Mouse (Mus musculus): ENCODE data around the gene Polr2j. TPM values are rescaled to one million over a fixed set of nuclear protein-coding genes. Genes with fewer than 3 reads are reported as not detected.
"Not testable (repeated sequence)": the region's sequence is repeated elsewhere in the genome, so short reads cannot be mapped to it uniquely, and the experiment has no call there.

The Polr2j gene
- total RNA-seq, 2 experiments from 2014 or later, result 70.8 to 72.8 TPM

DNA sequence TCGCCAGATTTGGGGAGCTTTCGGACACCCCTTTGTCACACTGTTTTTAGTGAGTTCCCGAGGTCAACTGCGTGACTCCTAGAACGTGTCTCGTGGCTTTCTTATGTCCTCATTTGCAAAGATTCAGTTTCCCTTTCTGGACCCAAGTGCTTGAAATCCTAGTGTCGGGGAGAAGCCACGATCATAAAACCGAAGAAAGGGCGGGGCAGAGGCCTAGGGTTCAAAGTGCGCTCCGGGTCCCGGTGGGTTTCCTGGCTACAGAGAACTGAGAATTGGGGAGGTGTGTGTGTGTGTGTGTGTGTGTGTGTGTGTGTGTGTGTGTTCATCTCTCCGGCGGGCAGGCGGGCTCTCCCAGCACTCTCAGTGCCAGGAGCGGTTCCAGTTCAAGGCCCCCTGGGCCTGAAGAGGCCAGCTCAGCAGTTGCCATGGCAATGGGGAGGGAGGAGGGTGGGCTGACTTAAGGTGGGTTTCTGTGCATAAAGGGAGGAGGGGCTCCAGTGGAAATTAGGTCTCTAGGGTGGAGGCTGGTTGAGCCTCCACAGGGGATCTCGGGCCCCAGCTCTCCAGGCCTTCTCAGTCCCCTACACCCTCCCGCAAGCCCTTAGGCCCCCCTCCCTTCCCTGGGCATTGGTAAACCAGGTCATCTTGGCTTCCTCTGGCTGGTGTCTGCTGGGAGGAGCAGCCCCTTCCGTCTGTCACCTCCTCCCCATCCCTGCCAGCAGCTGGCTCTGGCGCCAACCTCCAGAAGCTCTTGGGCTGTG lies 31.4 kb upstream of the Polr2j start:
- intact Hi-C loops (cut with DNase I), result no loop called here
- no peak overlapping the region; the same call in 1 of the 2 replicates for H3K4me3 ChIP-seq

DNA sequence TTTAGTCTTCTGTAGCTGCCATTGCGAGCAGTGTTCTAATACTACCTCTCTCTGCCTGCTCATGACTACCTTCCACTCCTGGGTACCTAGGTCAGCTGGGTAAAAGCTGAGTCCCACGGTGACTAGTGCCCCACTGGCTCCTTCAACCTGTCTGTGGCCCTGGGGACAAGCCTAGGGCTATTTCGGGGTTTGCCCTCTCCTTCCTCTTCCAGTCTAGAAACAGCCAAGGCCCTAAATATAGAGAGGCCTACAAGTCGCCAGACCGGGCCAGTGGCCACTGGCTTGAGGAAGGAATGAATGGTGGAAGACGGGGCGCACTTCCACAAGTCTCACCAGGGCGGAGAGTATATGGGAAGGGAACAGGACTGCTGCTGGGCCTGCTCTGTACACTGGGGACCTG lies 30.1 kb upstream of the Polr2j start:
- no peak for DNase-seq (ENCODE audit: extremely low spot score in 1 of 2, low spot score in 2 of 2)
- TF ChIP-seq CTCF (IDR thresholded peaks at IDR 0.05), result no peak
- intact Hi-C loops (cut with DNase I), result no loop called here

More for the DNA sequence above, 31.4 kb upstream of the Polr2j start:
- DNase-seq (ENCODE audit: extremely low spot score in 1 of 2, low spot score in 2 of 2), result no peak
- no peak overlapping the region for H3K27ac ChIP-seq
- TF ChIP-seq CTCF (IDR thresholded peaks at IDR 0.05), result no peak

DNA sequence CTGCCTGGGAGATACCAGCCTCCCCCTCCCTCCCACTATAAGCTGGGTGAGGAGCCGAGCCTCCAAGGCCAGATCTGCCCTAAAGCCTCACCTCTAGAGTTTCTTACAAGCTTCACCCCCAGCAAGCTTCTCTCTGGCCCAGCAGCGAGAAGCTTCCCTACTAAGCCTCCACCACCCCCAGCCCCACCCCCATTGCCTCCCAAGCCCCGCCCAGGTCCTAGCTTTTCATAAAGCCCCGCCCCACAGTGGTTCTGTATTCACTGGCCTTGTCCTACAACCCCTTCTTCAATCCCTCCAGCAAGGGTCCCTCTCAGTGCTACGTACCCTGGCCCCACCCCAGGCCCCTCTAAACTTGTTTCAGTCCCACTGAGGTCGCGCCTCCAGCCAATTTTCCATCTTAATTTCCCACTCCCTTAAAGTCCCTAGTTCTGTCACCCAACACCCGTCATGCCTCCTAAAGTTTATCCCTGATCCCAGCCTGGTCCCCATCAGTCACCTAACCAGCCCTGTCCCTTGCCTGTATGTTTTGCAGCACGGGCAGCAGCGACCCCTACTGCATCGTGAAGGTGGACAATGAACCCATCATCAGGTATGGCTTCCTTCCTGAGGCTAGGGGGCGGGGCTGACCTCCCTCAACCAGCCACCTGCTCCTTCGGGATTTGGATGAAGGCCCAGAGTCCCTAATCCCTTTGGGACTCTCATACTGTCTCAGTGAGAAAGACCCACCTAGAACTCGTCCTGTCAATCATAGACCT lies 27.4 kb upstream of the Polr2j start:
- intact Hi-C loops (cut with DNase I), result no loop called here
- no peak overlapping the region for H3K4me3 ChIP-seq
- no peak for DNase-seq (ENCODE audit: extremely low spot score in 1 of 2, low spot score in 2 of 2)

More for the DNA sequence above, 30.1 kb upstream of the Polr2j start:
- no peak overlapping the region for H3K27ac ChIP-seq
- no peak overlapping the region for H3K4me3 ChIP-seq

DNA sequence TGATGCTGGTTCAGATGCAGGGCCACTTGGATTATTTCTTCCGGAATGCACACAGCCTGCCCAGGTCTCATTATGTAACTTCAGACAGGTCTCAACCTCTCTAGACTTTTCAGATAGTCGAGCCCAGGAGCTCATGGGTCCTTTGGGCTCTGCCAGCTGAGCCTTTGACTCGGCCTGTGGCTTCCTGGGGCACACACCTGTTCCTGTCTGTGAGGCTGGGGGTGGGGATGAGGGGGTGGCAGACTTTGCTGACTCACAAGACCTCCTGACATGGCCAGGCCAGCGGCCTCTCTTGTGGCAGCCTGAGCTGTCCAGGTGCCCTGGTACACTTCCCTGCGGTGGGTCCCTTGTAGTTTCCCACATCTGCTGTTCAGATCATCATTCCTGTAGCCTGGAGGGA lies 24.5 kb upstream of the Polr2j start:
- no peak for DNase-seq (ENCODE audit: extremely low spot score in 1 of 2, low spot score in 2 of 2)
- H3K27ac ChIP-seq, result no peak overlapping the region
- no peak for TF ChIP-seq CTCF (IDR thresholded peaks at IDR 0.05)
- intact Hi-C loops (cut with DNase I), result no loop called here
- H3K4me3 ChIP-seq, result no peak overlapping the region

More for the DNA sequence above, 27.4 kb upstream of the Polr2j start:
- no peak; the same call in 1 of the 2 replicates for TF ChIP-seq CTCF (IDR thresholded peaks at IDR 0.05)
- no peak overlapping the region for H3K27ac ChIP-seq

DNA sequence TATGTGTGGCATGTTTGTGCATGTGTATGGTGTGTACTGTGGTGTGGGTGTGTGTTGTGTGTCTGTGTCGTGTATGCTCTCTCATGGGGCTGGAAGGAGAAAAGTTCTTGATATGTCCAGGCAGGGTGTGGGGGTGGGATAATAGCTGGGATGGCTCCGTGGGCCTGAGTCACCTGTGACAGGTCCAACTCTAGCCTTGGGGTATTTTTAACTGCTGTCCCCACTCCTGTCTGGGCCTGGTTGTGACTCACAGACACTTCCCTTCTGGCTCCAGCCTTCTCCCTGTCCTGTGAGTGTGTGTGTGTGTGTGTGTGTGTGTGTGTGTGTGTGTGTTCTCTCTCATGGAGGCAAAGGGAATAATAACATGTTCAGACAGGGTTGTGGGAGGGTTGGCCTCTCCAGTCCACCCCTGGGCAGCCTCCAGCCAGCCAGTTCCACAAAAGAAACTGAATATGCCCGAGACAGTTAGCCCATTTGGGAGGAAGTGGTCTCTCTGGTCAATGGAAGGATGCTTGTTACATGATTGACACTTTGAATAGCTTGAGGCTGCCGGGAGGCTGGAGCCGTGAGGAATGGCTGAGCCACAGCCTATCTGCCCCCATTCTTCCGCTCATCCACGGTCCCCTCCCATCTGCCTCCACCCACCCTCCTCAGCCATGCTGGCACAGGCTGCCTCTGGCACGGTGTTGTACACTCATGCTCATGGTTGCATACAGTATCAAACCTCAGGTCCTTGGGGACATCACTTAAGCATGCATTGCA lies 22.0 kb upstream of the Polr2j start:
- DNase-seq (ENCODE audit: extremely low spot score in 1 of 2, low spot score in 2 of 2), result peak in 1 of 2 experiments; percentile 43
- no peak for TF ChIP-seq CTCF (IDR thresholded peaks at IDR 0.05)
- no peak overlapping the region for H3K27ac ChIP-seq
- intact Hi-C loops (cut with DNase I), result no loop called here
- H3K4me3 ChIP-seq, result no peak overlapping the region

DNA sequence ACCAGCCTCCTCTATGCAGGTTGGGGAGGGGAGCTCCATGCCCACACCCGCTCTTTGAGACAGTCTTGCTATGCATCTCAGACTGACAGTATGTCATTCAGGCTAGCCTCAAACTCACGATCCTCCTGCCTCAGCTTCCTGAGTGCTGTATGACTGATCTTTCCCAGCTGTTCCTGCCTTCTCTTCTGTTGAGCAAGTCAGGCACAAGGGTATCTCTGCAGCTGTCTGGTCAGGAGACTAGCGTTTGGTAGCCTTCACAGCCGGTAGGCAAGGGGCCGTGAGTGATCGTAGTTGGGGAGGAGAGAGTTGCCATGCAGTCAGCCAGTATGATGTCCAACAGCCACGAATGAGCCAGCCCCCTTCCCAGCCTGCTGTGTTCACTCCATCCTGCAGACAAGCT lies 21.3 kb upstream of the Polr2j start:
- DNase-seq (ENCODE audit: extremely low spot score in 1 of 2, low spot score in 2 of 2), result no peak
- Histone ChIP-seq H3K27ac (no peak overlapping the region), H3K4me3 (no peak overlapping the region)
- TF ChIP-seq CTCF (IDR thresholded peaks at IDR 0.05), result no peak
- intact Hi-C loops (cut with DNase I), result no loop called here

DNA sequence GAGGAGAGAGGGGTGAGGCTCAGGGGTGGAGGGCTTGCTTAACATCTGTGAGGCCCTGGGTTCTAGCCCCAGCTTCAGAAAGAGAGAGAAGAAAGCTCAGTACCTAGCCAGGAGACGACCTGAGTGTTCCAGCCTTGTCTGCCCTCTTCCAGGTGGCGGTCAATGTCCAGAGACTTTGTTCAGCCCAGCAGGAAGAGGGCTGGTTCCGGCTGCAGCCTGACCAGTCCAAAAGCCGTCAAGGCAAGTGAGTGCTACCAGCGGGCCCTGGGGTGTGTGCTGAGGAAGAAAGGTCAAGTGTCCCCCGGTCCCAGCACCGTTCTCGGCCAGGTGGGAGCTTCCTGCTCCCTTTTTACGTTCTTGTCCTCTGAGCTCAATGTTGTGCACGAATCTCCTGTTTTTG lies 17.9 kb upstream of the Polr2j start:
- no peak for TF ChIP-seq CTCF (IDR thresholded peaks at IDR 0.05)
- intact Hi-C loops (cut with DNase I), result no loop called here
- Histone ChIP-seq H3K27ac (no peak overlapping the region), H3K4me3 (no peak overlapping the region)
- no peak for DNase-seq (ENCODE audit: extremely low spot score in 1 of 2, low spot score in 2 of 2)

DNA sequence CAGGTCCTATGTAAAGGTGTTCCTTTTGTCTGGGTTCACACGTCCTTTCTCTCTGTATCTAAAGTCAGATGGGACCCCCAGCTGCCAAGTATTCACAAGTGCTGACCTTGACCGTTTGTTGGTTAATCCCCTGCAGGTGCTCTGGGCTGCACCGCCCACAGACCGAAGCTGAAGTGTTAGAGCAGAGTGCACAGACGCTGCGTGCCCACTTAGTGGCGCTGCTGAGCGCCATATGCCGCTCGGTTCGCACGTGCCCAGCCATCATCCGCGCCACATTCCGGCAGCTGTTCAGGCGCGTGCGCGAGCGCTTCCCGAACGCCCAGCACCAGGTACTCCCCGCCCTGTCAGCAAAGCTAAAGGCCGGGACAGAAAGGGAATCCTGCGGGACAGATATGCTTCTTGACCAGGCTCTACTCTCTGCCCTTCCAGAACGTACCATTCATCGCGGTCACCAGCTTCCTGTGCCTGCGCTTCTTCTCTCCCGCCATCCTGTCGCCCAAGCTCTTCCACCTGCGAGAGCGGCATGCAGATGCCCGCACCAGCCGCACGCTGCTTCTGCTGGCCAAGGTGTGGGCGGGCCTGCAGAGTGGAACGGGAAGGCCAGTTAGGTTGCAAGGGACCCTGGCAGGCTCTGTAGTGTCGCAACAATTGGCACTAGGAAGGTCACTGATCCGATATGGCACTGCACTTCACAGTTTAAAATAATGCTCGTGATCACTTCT lies 14.2 kb upstream of the Polr2j start:
- intact Hi-C loops (cut with DNase I), result no loop called here
- peak; percentile 74 to 78 for DNase-seq (ENCODE audit: extremely low spot score in 1 of 2, low spot score in 2 of 2)
- peak overlapping the region; percentile 18; the same call in 1 of the 2 replicates for H3K27ac ChIP-seq
- H3K4me3 ChIP-seq, result peak overlapping the region; percentile 34
- peak; percentile 92 for TF ChIP-seq CTCF (IDR thresholded peaks at IDR 0.05)

DNA sequence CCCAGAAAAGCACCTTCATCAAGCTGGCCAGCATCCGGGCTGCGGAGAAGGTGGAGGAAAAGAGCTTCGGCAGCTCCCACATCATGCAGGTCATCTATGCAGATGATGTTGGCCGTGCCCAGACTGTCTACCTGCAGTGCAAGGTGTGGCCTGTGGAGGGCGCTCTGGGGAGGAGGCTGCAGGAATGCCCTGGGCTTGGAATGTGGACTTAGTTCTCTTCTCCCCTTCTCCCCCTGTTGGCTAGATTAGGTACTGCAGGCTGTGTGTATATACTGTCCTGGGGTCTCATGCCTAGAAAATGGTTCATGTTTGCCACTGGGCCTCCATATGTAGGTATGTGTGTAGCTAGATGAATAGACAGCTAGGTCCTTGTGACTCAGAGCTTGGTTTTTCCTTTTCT lies 11.9 kb upstream of the Polr2j start:
- DNase-seq (ENCODE audit: extremely low spot score in 1 of 2, low spot score in 2 of 2), result no peak
- Histone ChIP-seq H3K27ac (no peak overlapping the region), H3K4me3 (no peak overlapping the region)
- peak; percentile 43 for TF ChIP-seq CTCF (IDR thresholded peaks at IDR 0.05)
- intact Hi-C loops (cut with DNase I), result no loop called here

DNA sequence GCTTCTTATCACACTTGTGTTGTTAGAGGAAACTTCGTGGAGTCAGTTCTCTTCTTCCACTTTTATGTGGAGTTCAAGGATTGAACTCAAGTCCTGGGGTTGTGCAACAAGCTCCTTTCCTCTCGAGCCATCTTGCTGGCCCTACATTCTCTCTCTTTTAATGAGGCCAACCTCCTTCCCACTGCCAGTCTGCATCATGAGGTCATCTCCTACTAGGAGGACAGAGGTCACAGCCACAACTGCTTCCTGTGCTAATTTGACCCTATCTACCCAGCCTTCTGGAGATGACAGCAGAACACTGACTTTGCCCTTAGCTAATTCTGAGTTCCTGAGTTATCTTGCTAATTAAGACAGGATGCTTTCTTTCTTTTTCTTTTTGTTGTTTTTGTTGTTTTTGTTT lies 7.9 kb upstream of the Polr2j start:
- Histone ChIP-seq H3K4me3 (no peak overlapping the region), H3K27ac (no peak overlapping the region)
- TF ChIP-seq CTCF (IDR thresholded peaks at IDR 0.05), result no peak
- DNase-seq (ENCODE audit: extremely low spot score in 1 of 2, low spot score in 2 of 2), result no peak
- intact Hi-C loops (cut with DNase I), result no loop called here

DNA sequence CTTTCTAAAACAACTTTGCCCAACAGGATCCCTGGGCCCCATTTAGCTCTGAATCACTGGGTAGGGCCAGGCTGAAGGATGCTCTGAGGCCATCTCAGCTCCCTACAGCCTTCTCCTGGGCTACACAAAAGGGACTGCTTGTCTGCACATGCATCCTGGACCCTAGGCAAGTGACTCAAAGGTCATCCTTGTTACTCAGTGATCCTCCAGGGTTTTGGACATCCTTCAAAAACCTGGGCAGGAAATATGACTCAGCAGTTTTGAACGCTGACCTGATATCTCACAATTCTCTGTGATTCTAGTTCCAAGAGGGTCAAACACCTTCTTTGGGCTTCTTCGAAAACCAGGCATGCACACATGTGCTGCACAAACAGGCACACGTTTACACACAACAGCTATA lies 7.4 kb upstream of the Polr2j start:
- no peak for TF ChIP-seq CTCF (IDR thresholded peaks at IDR 0.05)
- intact Hi-C loops (cut with DNase I), result no loop called here
- Histone ChIP-seq H3K4me3 (no peak overlapping the region), H3K27ac (no peak overlapping the region)
- no peak for DNase-seq (ENCODE audit: extremely low spot score in 1 of 2, low spot score in 2 of 2)

DNA sequence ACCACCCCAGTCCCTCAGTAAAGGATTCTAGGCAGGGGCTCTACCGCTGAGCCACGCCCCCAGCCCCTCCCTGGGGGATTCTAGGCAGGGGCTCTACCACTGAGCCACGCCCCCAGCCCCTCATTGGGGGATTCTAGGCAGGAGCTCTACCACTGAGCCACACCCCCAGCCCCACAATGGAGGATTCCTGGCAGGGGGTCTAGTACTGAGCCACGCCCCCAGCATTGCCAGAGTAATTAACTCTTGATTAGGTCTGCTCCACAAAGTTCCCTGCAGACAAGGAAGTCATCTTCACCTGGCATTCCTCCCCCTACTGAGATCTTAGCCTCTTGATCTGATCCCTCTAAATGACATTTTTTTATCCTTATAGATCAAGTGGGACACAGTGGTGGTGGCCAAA lies 2.9 kb upstream of the Polr2j start:
- intact Hi-C loops (cut with DNase I); DNase-seq (ENCODE audit: extremely low spot score in 1 of 2, low spot score in 2 of 2); H3K4me3 ChIP-seq; H3K27ac ChIP-seq: not testable (repeated sequence)
